ENCODE assay signal across 36 mouse cellular contexts in the genomic region with DNA sequence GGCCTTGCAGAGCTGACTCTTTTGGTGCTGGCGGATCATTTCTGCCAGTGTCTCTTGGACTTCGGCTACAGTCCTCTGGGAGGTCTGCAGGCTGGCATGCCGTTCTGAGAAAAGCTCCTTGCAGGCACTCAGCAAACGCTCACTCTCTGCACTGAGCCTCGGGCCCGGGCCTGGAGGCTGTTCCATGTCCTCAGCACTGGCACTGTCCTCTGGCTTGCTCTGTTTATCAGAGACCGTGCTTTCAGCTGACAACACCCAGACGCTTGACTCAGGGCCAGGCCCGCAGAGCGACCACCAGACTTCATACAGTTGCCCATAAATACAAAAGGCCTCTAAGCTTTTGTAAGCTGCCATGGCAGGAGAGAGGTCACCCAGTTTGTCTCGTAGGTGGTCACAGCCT. TPM values are rescaled to one million over a fixed set of nuclear protein-coding genes. Genes with fewer than 3 reads are reported as not detected.
DNase-seq lines count a peak whose midpoint lies in the region; ATAC-seq lines count a peak whose summit lies in the region.
"Had no signal": no experiment of that assay in that cellular context is flagged by ENCODE, and none has a peak within 500 bp of the region (broad histone marks: within the 10 kb centered on the region; RNA-seq: fewer than 3 reads in every experiment).

No protein-coding gene starts in this region.

- WGBS in heart, embryonic 14.5 days = 34% methylated on average over 11 of the region's 11 CpGs

- H3K4me2 ChIP-seq in heart, embryonic 14.5 days (ENCODE audit: low read length) = no peak overlapping the region
- H3K4me2 ChIP-seq: embryonic facial prominence, embryonic 13.5 days; forebrain, embryonic 12.5 days; hindbrain, embryonic 13.5 days; liver, embryonic 13.5 days; midbrain, embryonic 11.5 days had no signal

- ATAC-seq in heart, embryonic 14.5 days (ENCODE audit: insufficient number of reproducible peaks, insufficient read depth, low FRiP score, low read depth) = 0 out of 2 replicates have a peak, but pooled peaks have one; percentile 37
- ATAC-seq: inflammation-experienced regulatory T-cells, adult 6 months; Patski had no signal

- H3K9me3 ChIP-seq in heart, embryonic 14.5 days (ENCODE audit: control insufficient read depth, low read length) = no peaks in the 10 kb centered on the region
- H3K9me3 ChIP-seq: embryonic facial prominence, embryonic 13.5 days; forebrain, embryonic 12.5 days; G1E; hindbrain, embryonic 13.5 days; liver, embryonic 13.5 days had no signal

- H3K4me1 ChIP-seq in heart, embryonic 14.5 days (ENCODE audit: control insufficient read depth in 2 of 2, insufficient read depth in 2 of 2, low read length in 2 of 2) = peaks cover 7 to 34% of the 10 kb centered on the region in 2 experiments
- H3K4me1 ChIP-seq: embryonic facial prominence, embryonic 13.5 days; forebrain, embryonic 12.5 days had no signal

- peak overlapping the region; percentile 16; the same call in 1 of the 2 replicates for H3K9ac ChIP-seq in heart, embryonic 14.5 days (ENCODE audit: low read length)
- H3K9ac ChIP-seq: embryonic facial prominence, embryonic 13.5 days; forebrain, embryonic 12.5 days; hindbrain, embryonic 13.5 days; liver, embryonic 13.5 days had no signal

- DNase-seq in cerebellum, postnatal 14 days = peak; percentile 35 to 39
- DNase-seq in cerebellum, adult 8-10 months = no peak
- no peak for DNase-seq in heart, postnatal 10 days
- DNase-seq in left cerebral cortex, postnatal 4 days = peak; percentile 29
- DNase-seq in left cerebral cortex, postnatal 25 days (ENCODE audit: low spot score in 2 of 2) = no peak
- DNase-seq in right cerebral cortex, postnatal 25 days = no peak
- DNase-seq: adrenal gland, adult 2 months; B cell, adult 2 months; cerebellum, adult 11 months; cerebellum, postnatal 25 days; embryo, embryonic 11 days; kidney, adult 18-20 months; kidney, postnatal 4 days; liver, embryonic 13.5 days; lung, adult 2 months; right cerebral cortex, postnatal 4 days; thymus, adult 18-20 months; thymus, postnatal 36 days had no signal

- peaks cover 91% of the 10 kb centered on the region for H3K36me3 ChIP-seq in heart, embryonic 14.5 days (ENCODE audit: control insufficient read depth, insufficient read depth, low read length)

- no peak overlapping the region for H3K4me3 ChIP-seq in heart, embryonic 14.5 days (ENCODE audit: control insufficient read depth in 1 of 2, insufficient read depth in 1 of 2, low read depth in 1 of 2, low read length in 2 of 2)
- H3K4me3 ChIP-seq: embryonic facial prominence, embryonic 13.5 days; erythroblast, embryonic 14.5 days; forebrain, embryonic 12.5 days; hindbrain, embryonic 13.5 days; liver, embryonic 13.5 days had no signal

- H3K27ac ChIP-seq in heart, embryonic 14.5 days (replicated peaks in 1 of 2; ENCODE audit: control insufficient read depth in 1 of 2, insufficient read depth in 1 of 2, low read depth in 2 of 2, low read length in 2 of 2) = peak overlapping the region; percentile 28 to 84
- H3K27ac ChIP-seq: embryonic facial prominence, embryonic 13.5 days; forebrain, embryonic 12.5 days; hindbrain, embryonic 13.5 days; liver, embryonic 13.5 days had no signal

- intact Hi-C loops in heart, postnatal 10 days (cut with DNase I) = no loop called here
- intact Hi-C loops in left cerebral cortex, postnatal 4 days (cut with DNase I) = no loop called here
- intact Hi-C loops in left cerebral cortex, postnatal 25 days (cut with DNase I) = no loop called here

- H3K27me3 ChIP-seq in heart, embryonic 14.5 days (ENCODE audit: control insufficient read depth, insufficient read depth, low read length) = no peaks in the 10 kb centered on the region
- H3K27me3 ChIP-seq: CH12.LX; embryonic facial prominence, embryonic 13.5 days; forebrain, embryonic 12.5 days; hindbrain, embryonic 13.5 days; liver, embryonic 13.5 days; Patski had no signal

RNA-seq across cellular contexts. Expression of a gene that starts 21.1 kb away (rescaled TPM):
- polyA plus RNA-seq in heart, embryonic 14.5 days (2014; fragmentation: Nextera tagmentation; extraction: Ambion mirVana) = 76.4 and 77.7 TPM in 2 replicates
- total RNA-seq in heart, postnatal 10 days (2021) = 10 to 100 TPM; 42.6 to 46.9 TPM
- total RNA-seq in left cerebral cortex, postnatal 4 days (2021) = 10 to 100 TPM; 58.3 to 62.8 TPM
- 10 to 100 TPM; 53.3 to 54.6 TPM for total RNA-seq in left cerebral cortex, postnatal 25 days (2021)

RNA-seq across cellular contexts. Expression of a gene that starts 32.1 kb away (rescaled TPM):
- polyA plus RNA-seq in heart, embryonic 14.5 days (2014; fragmentation: Nextera tagmentation; extraction: Ambion mirVana) = not detected in 2 replicates
- not detected for total RNA-seq in heart, postnatal 10 days (2021)
- total RNA-seq in left cerebral cortex, postnatal 4 days (2021) = not detected
- total RNA-seq in left cerebral cortex, postnatal 25 days (2021) = not detected
- total RNA-seq: CH12.LX; gastrocnemius, postnatal 4 days; left cerebral cortex, postnatal 14 days; megakaryocyte progenitor cell, adult 5-6 weeks; midbrain, postnatal 0 days had no signal
- polyA plus RNA-seq: embryonic facial prominence, embryonic 13.5 days; erythroblast, embryonic 14.5 days; forebrain, embryonic 12.5 days; kidney, embryonic 16.5 days; limb, embryonic 14.5 days; liver, embryonic 13.5 days; midbrain, embryonic 11.5 days; midbrain, postnatal 0 days; neural tube, embryonic 14.5 days; Patski; stomach, embryonic 14.5 days had no signal

RNA-seq across cellular contexts. Expression of a gene that starts 43.3 kb away (rescaled TPM):
- polyA plus RNA-seq in heart, embryonic 14.5 days (2014; fragmentation: Nextera tagmentation; extraction: Ambion mirVana) = 13.3 and 14.1 TPM in 2 replicates
- 10 to 100 TPM; 10.2 to 11.9 TPM for total RNA-seq in heart, postnatal 10 days (2021)
- 10 to 100 TPM; 21.3 to 22.0 TPM for total RNA-seq in left cerebral cortex, postnatal 4 days (2021)
- 10 to 100 TPM; 16.5 to 18.1 TPM for total RNA-seq in left cerebral cortex, postnatal 25 days (2021)

RNA-seq across cellular contexts. Expression of a gene that starts 46.4 kb away (rescaled TPM):
- polyA plus RNA-seq in heart, embryonic 14.5 days (2014; fragmentation: Nextera tagmentation; extraction: Ambion mirVana) = 107 and 116 TPM in 2 replicates
- 10 to 100 TPM; 49.5 to 54.2 TPM for total RNA-seq in heart, postnatal 10 days (2021)
- total RNA-seq in left cerebral cortex, postnatal 4 days (2021) = 10 to 100 TPM; 37.6 to 37.9 TPM
- 10 to 100 TPM; 33.9 to 35.5 TPM for total RNA-seq in left cerebral cortex, postnatal 25 days (2021)

Comparison
In these comparisons a context has a peak if more than half of its experiments do, and no peak if none do; other contexts are left out.
1. DNase-seq: peak in cerebellum, postnatal 14 days (2 of 2) and left cerebral cortex, postnatal 4 days (single experiment); none in cerebellum, adult 8-10 months (single experiment), heart, postnatal 10 days (0 of 2), left cerebral cortex, postnatal 25 days (0 of 2) and right cerebral cortex, postnatal 25 days (single experiment).